Mouse (Mus musculus): Measurements from ENCODE around the gene Atxn1l. TPM values are rescaled to one million over a fixed set of nuclear protein-coding genes. Genes with fewer than 3 reads are reported as not detected.

The Atxn1l gene
- 16.7 TPM for polyA plus RNA-seq (2014; fragmentation: Illumina TruSeq; extraction: RNeasy Lipid Tissue Mini Kit (QIAGEN cat#74804); ENCODE audit: low read depth, low replicate concordance)

DNA sequence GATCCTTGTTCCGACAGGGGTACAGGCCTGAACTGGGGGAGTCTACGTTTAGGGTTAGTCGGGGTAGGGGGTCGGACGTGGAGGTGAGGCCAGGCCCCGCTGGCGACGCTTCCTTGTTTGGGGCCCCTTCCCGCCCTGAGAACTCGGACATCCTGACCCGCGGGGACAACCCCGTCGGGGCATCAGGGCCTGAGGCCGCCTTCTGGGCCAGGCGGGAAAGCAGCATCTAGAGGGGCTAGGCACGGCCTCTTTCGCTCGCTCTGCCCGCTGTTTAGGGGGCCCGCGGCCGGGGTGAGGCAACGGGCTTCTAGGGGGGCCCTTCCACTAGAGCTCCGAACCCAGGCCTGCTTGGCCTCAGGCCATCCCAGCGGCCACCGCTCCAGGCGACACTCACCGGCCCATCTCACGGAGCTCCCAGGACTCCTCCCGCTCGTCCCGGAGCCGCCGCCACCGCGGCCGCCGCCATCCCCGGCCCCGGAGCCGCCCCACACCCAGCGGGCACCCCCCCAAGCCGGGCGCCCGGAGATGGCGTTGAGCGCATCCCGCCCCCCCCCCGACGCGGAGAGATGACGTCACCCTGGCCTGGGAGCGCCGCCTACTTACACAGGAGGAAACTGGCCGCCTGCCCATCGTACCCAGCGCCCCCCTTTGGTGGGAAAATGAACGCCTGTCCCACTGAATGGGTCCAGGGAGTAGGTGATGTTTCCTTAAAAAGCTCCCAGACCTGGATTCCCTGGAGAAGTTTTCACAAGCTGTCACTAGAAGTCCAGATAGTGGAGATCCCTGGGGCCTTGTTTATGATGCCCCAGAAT lies at the start of gene Atxn1l:
TSS of gene Atxn1l (minus strand) at position 503 of the 812 bp plus-strand sequence.

GRCm38 (mm10) chr8:109778280-109778977 lies 40.9 kb upstream of the Atxn1l start, which contains the start of gene Ap1g1:
Ap1g1 (plus strand) TSS chr8:109778554.

DNA sequence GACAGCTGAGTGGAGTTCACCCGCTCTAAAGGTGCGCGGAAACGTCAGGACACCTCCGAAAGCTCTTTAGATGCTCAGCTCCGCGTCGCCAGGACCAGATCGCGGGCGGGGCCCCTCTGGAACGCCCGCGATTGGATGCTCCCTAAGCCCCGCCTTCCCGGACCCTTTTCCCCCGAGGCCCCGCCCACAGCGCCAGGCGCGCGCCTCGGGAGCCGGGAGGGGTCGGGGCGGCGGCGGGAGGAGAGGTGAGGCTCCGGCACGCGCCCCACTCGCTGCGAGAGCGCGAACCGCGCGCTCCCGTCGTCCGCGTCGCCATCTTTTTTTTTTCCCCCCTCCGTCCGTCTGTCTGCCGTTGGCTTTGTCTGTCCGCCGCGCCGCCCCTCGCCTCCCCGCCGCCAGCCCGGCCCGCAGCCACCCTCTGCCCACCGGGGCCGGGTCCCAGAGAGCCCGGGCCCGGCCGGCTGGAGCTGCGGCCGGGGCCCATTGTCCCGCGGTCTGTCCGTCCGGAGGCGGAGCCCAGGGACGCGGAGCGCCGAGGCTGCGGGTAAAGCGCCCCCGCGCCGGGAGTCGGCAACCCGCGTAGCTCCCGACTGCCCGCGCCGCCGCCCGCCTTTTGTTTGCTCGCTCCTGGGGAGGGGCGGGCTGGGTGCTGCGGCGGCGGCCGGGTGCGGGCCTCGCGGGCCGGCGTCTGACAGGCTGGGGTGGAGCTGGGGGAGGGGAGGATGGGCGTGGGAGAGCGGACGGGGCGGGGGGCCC lies 32.0 kb downstream of the Atxn1l start, which contains the start of gene Zfp821:
TSS of gene Zfp821 (plus strand) at position 227 of the 756 bp plus-strand sequence.

GRCm38 (mm10) chr8:109693146-109693900 lies 44.2 kb downstream of the Atxn1l start, which contains the start of gene Ist1:
Ist1 (minus strand) TSS chr8:109693260.

Other genes starting within 250 kb of the Atxn1l start
- gene Pmfbp1, start 243.7 kb downstream of the Atxn1l start, polyA plus RNA-seq (2014; fragmentation: Illumina TruSeq; extraction: RNeasy Lipid Tissue Mini Kit (QIAGEN cat#74804); ENCODE audit: low read depth, low replicate concordance) = not detected
- 3.2 TPM for gene Dhx38, start 171.9 kb downstream of the Atxn1l start, polyA plus RNA-seq (2014; fragmentation: Illumina TruSeq; extraction: RNeasy Lipid Tissue Mini Kit (QIAGEN cat#74804); ENCODE audit: low read depth, low replicate concordance)
- 14.7 TPM for gene Txnl4b, start 171.8 kb downstream of the Atxn1l start, polyA plus RNA-seq (2014; fragmentation: Illumina TruSeq; extraction: RNeasy Lipid Tissue Mini Kit (QIAGEN cat#74804); ENCODE audit: low read depth, low replicate concordance)
- gene Hp, start 158.6 kb downstream of the Atxn1l start, polyA plus RNA-seq (2014; fragmentation: Illumina TruSeq; extraction: RNeasy Lipid Tissue Mini Kit (QIAGEN cat#74804); ENCODE audit: low read depth, low replicate concordance) = not detected
- 2.8 TPM for gene Dhodh, start 129.1 kb downstream of the Atxn1l start, polyA plus RNA-seq (2014; fragmentation: Illumina TruSeq; extraction: RNeasy Lipid Tissue Mini Kit (QIAGEN cat#74804); ENCODE audit: low read depth, low replicate concordance)
- not detected for gene Pkd1l3, start 123.2 kb downstream of the Atxn1l start, polyA plus RNA-seq (2014; fragmentation: Illumina TruSeq; extraction: RNeasy Lipid Tissue Mini Kit (QIAGEN cat#74804); ENCODE audit: low read depth, low replicate concordance)
- 128 TPM for gene Ist1, start 44.5 kb downstream of the Atxn1l start, polyA plus RNA-seq (2014; fragmentation: Illumina TruSeq; extraction: RNeasy Lipid Tissue Mini Kit (QIAGEN cat#74804); ENCODE audit: low read depth, low replicate concordance)
- gene Zfp821, start 32.2 kb downstream of the Atxn1l start, polyA plus RNA-seq (2014; fragmentation: Illumina TruSeq; extraction: RNeasy Lipid Tissue Mini Kit (QIAGEN cat#74804); ENCODE audit: low read depth, low replicate concordance) = 3.7 TPM
- gene Ap1g1, start 40.8 kb upstream of the Atxn1l start, polyA plus RNA-seq (2014; fragmentation: Illumina TruSeq; extraction: RNeasy Lipid Tissue Mini Kit (QIAGEN cat#74804); ENCODE audit: low read depth, low replicate concordance) = 208 TPM
- 41.9 TPM for gene Phlpp2, start 130.8 kb upstream of the Atxn1l start, polyA plus RNA-seq (2014; fragmentation: Illumina TruSeq; extraction: RNeasy Lipid Tissue Mini Kit (QIAGEN cat#74804); ENCODE audit: low read depth, low replicate concordance)
- 64.4 TPM for gene Marveld3, start 224.5 kb upstream of the Atxn1l start, polyA plus RNA-seq (2014; fragmentation: Illumina TruSeq; extraction: RNeasy Lipid Tissue Mini Kit (QIAGEN cat#74804); ENCODE audit: low read depth, low replicate concordance)